Mouse (Mus musculus): ENCODE measurements around the gene Tshr. TPM values are rescaled to one million over a fixed set of nuclear protein-coding genes. Genes with fewer than 3 reads are reported as not detected.
"Not testable (repeated sequence)": the region's sequence is repeated elsewhere in the genome, so short reads cannot be mapped to it uniquely, and the experiment has no call there.

Tshr gene
- polyA plus RNA-seq, 1 experiment from 2014 or later: 0.43 TPM

GRCm38 (mm10) chr12:91569255-91569654 is 184.9 kb downstream of the Tshr start:
- WGBS (ENCODE audit: insufficient replicate concordance): 86% methylated on average over 3 of the region's 3 CpGs
- H3K4me3 ChIP-seq (ENCODE audit: low read depth, low read length): no peak overlapping the region
- no peak overlapping the region for H3K4me2 ChIP-seq
- no peak for ATAC-seq (replicated peaks; ENCODE audit: insufficient number of reproducible peaks, low FRiP score, low TSS enrichment)
- no peaks in the 10 kb centered on the region for H3K4me1 ChIP-seq (ENCODE audit: control insufficient read depth, insufficient read depth, low read length)
- no peak overlapping the region for H3K9ac ChIP-seq (ENCODE audit: low read depth, low read length)
- H3K27ac ChIP-seq (ENCODE audit: low read depth, low read length): no peak overlapping the region
- H3K9me3 ChIP-seq (replicated peaks; ENCODE audit: control insufficient read depth, low read length): no peaks in the 10 kb centered on the region
- no peaks in the 10 kb centered on the region for H3K27me3 ChIP-seq (ENCODE audit: control insufficient read depth, insufficient read depth, low read length)
- H3K36me3 ChIP-seq (ENCODE audit: control insufficient read depth, insufficient read depth, low read length): peaks cover 21% of the 10 kb centered on the region

- no peak overlapping the region for H3K9ac ChIP-seq (ENCODE audit: low read depth, low read length)
- H3K4me3 ChIP-seq (ENCODE audit: low read depth, low read length): no peak overlapping the region
- H3K27ac ChIP-seq (ENCODE audit: low read depth, low read length): no peak overlapping the region
- H3K27me3 ChIP-seq (ENCODE audit: control insufficient read depth, insufficient read depth, low read length): no peaks in the 10 kb centered on the region
- H3K4me2 ChIP-seq: no peak overlapping the region
- 91% methylated on average over 2 of the region's 2 CpGs for WGBS (ENCODE audit: insufficient replicate concordance)
- no peaks in the 10 kb centered on the region for H3K4me1 ChIP-seq (ENCODE audit: control insufficient read depth, insufficient read depth, low read length)
- H3K36me3 ChIP-seq (ENCODE audit: control insufficient read depth, insufficient read depth, low read length): peaks cover 29% of the 10 kb centered on the region
- no peak for ATAC-seq (replicated peaks; ENCODE audit: insufficient number of reproducible peaks, low FRiP score, low TSS enrichment)
- no peaks in the 10 kb centered on the region for H3K9me3 ChIP-seq (replicated peaks; ENCODE audit: control insufficient read depth, low read length)
These were observed 187.3 kb downstream of the Tshr start for GRCm38 (mm10) chr12:91571708-91572107.

GRCm38 (mm10) chr12:91579665-91580064 is 195.3 kb downstream of the Tshr start:
- Histone ChIP-seq H3K4me2 (no peak overlapping the region), H3K9ac (ENCODE audit: low read depth, low read length) (no peak overlapping the region), H3K9me3 (replicated peaks; ENCODE audit: control insufficient read depth, low read length) (no peaks in the 10 kb centered on the region), H3K36me3 (ENCODE audit: control insufficient read depth, insufficient read depth, low read length) (peaks cover 16% of the 10 kb centered on the region), H3K4me1 (ENCODE audit: control insufficient read depth, insufficient read depth, low read length) (peaks cover 5% of the 10 kb centered on the region), H3K27ac (ENCODE audit: low read depth, low read length) (no peak overlapping the region), H3K4me3 (ENCODE audit: low read depth, low read length) (no peak overlapping the region), H3K27me3 (ENCODE audit: control insufficient read depth, insufficient read depth, low read length) (no peaks in the 10 kb centered on the region)
- ATAC-seq (replicated peaks; ENCODE audit: insufficient number of reproducible peaks, low FRiP score, low TSS enrichment): no peak
- WGBS (ENCODE audit: insufficient replicate concordance): 94% methylated on average over 2 of the region's 2 CpGs

- H3K4me2 ChIP-seq: no peak overlapping the region
- H3K36me3 ChIP-seq (ENCODE audit: control insufficient read depth, insufficient read depth, low read length): peaks cover 12% of the 10 kb centered on the region
These were observed 197.1 kb downstream of the Tshr start for GRCm38 (mm10) chr12:91581204-91582070.

GRCm38 (mm10) chr12:91582362-91583002 is 198.1 kb downstream of the Tshr start:
- 78% methylated on average over 6 of the region's 6 CpGs for WGBS (ENCODE audit: insufficient replicate concordance)
- no peak overlapping the region for H3K9ac ChIP-seq (ENCODE audit: low read depth, low read length)
- H3K36me3 ChIP-seq (ENCODE audit: control insufficient read depth, insufficient read depth, low read length): peaks cover 9% of the 10 kb centered on the region

More at GRCm38 (mm10) chr12:91581204-91582070, 197.1 kb downstream of the Tshr start:
- no peak for ATAC-seq (replicated peaks; ENCODE audit: insufficient number of reproducible peaks, low FRiP score, low TSS enrichment)
- no peaks in the 10 kb centered on the region for H3K27me3 ChIP-seq (ENCODE audit: control insufficient read depth, insufficient read depth, low read length)
- H3K9ac ChIP-seq (ENCODE audit: low read depth, low read length): no peak overlapping the region
- 95% methylated on average over 6 of the region's 6 CpGs for WGBS (ENCODE audit: insufficient replicate concordance)
- no peak overlapping the region for H3K4me3 ChIP-seq (ENCODE audit: low read depth, low read length)
- H3K4me1 ChIP-seq (ENCODE audit: control insufficient read depth, insufficient read depth, low read length): peaks cover 5% of the 10 kb centered on the region
- no peak overlapping the region for H3K27ac ChIP-seq (ENCODE audit: low read depth, low read length)
- no peaks in the 10 kb centered on the region for H3K9me3 ChIP-seq (replicated peaks; ENCODE audit: control insufficient read depth, low read length)

GRCm38 (mm10) chr12:91583409-91583808 is 199.0 kb downstream of the Tshr start:
- H3K4me1 ChIP-seq (ENCODE audit: control insufficient read depth, insufficient read depth, low read length): peaks cover 11% of the 10 kb centered on the region
- H3K4me2 ChIP-seq: peak overlapping the region; percentile 37; the same call in 1 of the 2 replicates
- no peak for ATAC-seq (replicated peaks; ENCODE audit: insufficient number of reproducible peaks, low FRiP score, low TSS enrichment)
- H3K27me3 ChIP-seq (ENCODE audit: control insufficient read depth, insufficient read depth, low read length): no peaks in the 10 kb centered on the region
- no peak overlapping the region for H3K27ac ChIP-seq (ENCODE audit: low read depth, low read length)
- WGBS (ENCODE audit: insufficient replicate concordance): 50% methylated on average over 6 of the region's 6 CpGs
- H3K4me3 ChIP-seq (ENCODE audit: low read depth, low read length): no peak overlapping the region
- no peak overlapping the region for H3K9ac ChIP-seq (ENCODE audit: low read depth, low read length)
- H3K9me3 ChIP-seq (replicated peaks; ENCODE audit: control insufficient read depth, low read length): no peaks in the 10 kb centered on the region
- H3K36me3 ChIP-seq (ENCODE audit: control insufficient read depth, insufficient read depth, low read length): peaks cover 5% of the 10 kb centered on the region

More at GRCm38 (mm10) chr12:91582362-91583002, 198.1 kb downstream of the Tshr start:
- Histone ChIP-seq H3K27ac (ENCODE audit: low read depth, low read length) (no peak overlapping the region), H3K4me1 (ENCODE audit: control insufficient read depth, insufficient read depth, low read length) (peaks cover 11% of the 10 kb centered on the region), H3K9me3 (replicated peaks; ENCODE audit: control insufficient read depth, low read length) (no peaks in the 10 kb centered on the region), H3K4me2 (no peak overlapping the region), H3K27me3 (ENCODE audit: control insufficient read depth, insufficient read depth, low read length) (no peaks in the 10 kb centered on the region), H3K4me3 (ENCODE audit: low read depth, low read length) (no peak overlapping the region)
- ATAC-seq (replicated peaks; ENCODE audit: insufficient number of reproducible peaks, low FRiP score, low TSS enrichment): no peak

- Histone ChIP-seq H3K36me3 (ENCODE audit: control insufficient read depth, insufficient read depth, low read length) (peaks cover 5% of the 10 kb centered on the region), H3K9me3 (replicated peaks; ENCODE audit: control insufficient read depth, low read length) (no peaks in the 10 kb centered on the region), H3K4me3 (ENCODE audit: low read depth, low read length) (no peak overlapping the region), H3K27me3 (ENCODE audit: control insufficient read depth, insufficient read depth, low read length) (no peaks in the 10 kb centered on the region), H3K9ac (ENCODE audit: low read depth, low read length) (no peak overlapping the region), H3K4me2 (no peak overlapping the region), H3K27ac (ENCODE audit: low read depth, low read length) (no peak overlapping the region), H3K4me1 (ENCODE audit: control insufficient read depth, insufficient read depth, low read length) (peaks cover 11% of the 10 kb centered on the region)
- WGBS (ENCODE audit: insufficient replicate concordance): 91% methylated on average over 3 of the region's 3 CpGs
- ATAC-seq (replicated peaks; ENCODE audit: insufficient number of reproducible peaks, low FRiP score, low TSS enrichment): no peak
These were observed 200.8 kb downstream of the Tshr start for GRCm38 (mm10) chr12:91585206-91585605.

GRCm38 (mm10) chr12:91585815-91586214 is 201.5 kb downstream of the Tshr start:
- peaks cover 12% of the 10 kb centered on the region for H3K4me1 ChIP-seq (ENCODE audit: control insufficient read depth, insufficient read depth, low read length)
- H3K27ac ChIP-seq (ENCODE audit: low read depth, low read length); H3K4me2 ChIP-seq; H3K9ac ChIP-seq (ENCODE audit: low read depth, low read length); H3K36me3 ChIP-seq (ENCODE audit: control insufficient read depth, insufficient read depth, low read length); H3K4me3 ChIP-seq (ENCODE audit: low read depth, low read length); H3K27me3 ChIP-seq (ENCODE audit: control insufficient read depth, insufficient read depth, low read length); H3K9me3 ChIP-seq (replicated peaks; ENCODE audit: control insufficient read depth, low read length); ATAC-seq (replicated peaks; ENCODE audit: insufficient number of reproducible peaks, low FRiP score, low TSS enrichment): not testable (repeated sequence)
- 94% methylated on average over 4 of the region's 4 CpGs for WGBS (ENCODE audit: insufficient replicate concordance)
